Mouse (Mus musculus) liver, embryonic 11.5 days (tissue): ENCODE results near the gene Ralgapa2. TPM values are rescaled to one million over a fixed set of nuclear protein-coding genes. Genes with fewer than 3 reads are reported as not detected.

ENCODE experiments used
- ATAC-seq: fragments of 200-750 bp; cut with Nextera tagmentation; replicated peaks from 2 replicates; pipeline ENCODE4 v1.8.0; 2017; ENCODE audit warnings: moderate number of reproducible peaks, mild to moderate bottlenecking, moderate TSS enrichment, moderate library complexity; ENCODE audit not compliant: low FRiP score
- DNase-seq: peaks from one replicate; pipeline ENCODE4 v3.0.0-alpha.2; 2017; ENCODE audit warnings: low spot score
- H3K27ac ChIP-seq: fragments of 300-500 bp; sonication (generic); 2 replicates; pipeline ENCODE4 v1.5.1; 2014; ENCODE audit warnings: mild to moderate bottlenecking, low read depth, low read length, control low read depth
- H3K27me3 ChIP-seq: fragments of 300-500 bp; sonication (generic); replicated peaks from 2 replicates; pipeline ENCODE4 v1.6.1; 2014; ENCODE audit warnings: low read length, mixed read lengths; ENCODE audit not compliant: control insufficient read depth, insufficient read depth
- H3K36me3 ChIP-seq: fragments of 300-500 bp; sonication (generic); 2 replicates; pipeline ENCODE4 v1.6.1; 2014; ENCODE audit warnings: mild to moderate bottlenecking, low read length, moderate library complexity, mixed read lengths; ENCODE audit not compliant: control insufficient read depth, insufficient read depth
- H3K4me1 ChIP-seq: fragments of 300-500 bp; sonication (generic); replicated peaks from 2 replicates; pipeline ENCODE4 v1.6.1; 2014; ENCODE audit warnings: low read length, mixed read lengths; ENCODE audit not compliant: control insufficient read depth, insufficient read depth
- H3K4me2 ChIP-seq: fragments of 300-500 bp; sonication (generic); 2 replicates; pipeline ENCODE4 v1.6.1; 2014; ENCODE audit warnings: mild to moderate bottlenecking, control low read depth, moderate library complexity
- H3K4me3 ChIP-seq: fragments of 300-500 bp; sonication (generic); 2 replicates; pipeline ENCODE4 v1.5.1; 2014; ENCODE audit warnings: low read depth, low read length, control low read depth
- H3K9ac ChIP-seq: fragments of 300-500 bp; sonication (generic); 2 replicates; pipeline ENCODE4 v1.6.1; 2014; ENCODE audit warnings: low read depth, low read length, control low read depth
- H3K9me3 ChIP-seq: fragments of 300-500 bp; sonication (generic); 2 replicates; pipeline ENCODE4 v1.6.1; 2016; ENCODE audit warnings: low read length, inconsistent platforms, mixed read lengths; ENCODE audit not compliant: control insufficient read depth
- WGBS: fragments of 180-500 bp; shearing (Covaris S2); extraction: QIAGEN DNeasy Blood & Tissue Kit; methylation state at CpG from one replicate; pipeline ENCODE4 v1.1.7; 2014; 5-methylcytosine and 5-hydroxymethylcytosine counted together
- polyA plus RNA-seq: library from polyadenylated mRNA; unstranded; fragments of >200 nt; fragmentation: Nextera tagmentation; extraction: Ambion mirVana; gene quantifications from 2 replicates; pipeline ENCODE4 v1.2.1, GENCODE M21; 2014

The Ralgapa2 gene
- polyA plus RNA-seq, 1 experiment from 2014 or later = 13.0 TPM

- H3K9ac ChIP-seq = no peak overlapping the region
- H3K27ac ChIP-seq = no peak overlapping the region
- H3K4me2 ChIP-seq = no peak overlapping the region
- H3K27me3 ChIP-seq = no peaks in the 10 kb centered on the region
- no peak overlapping the region for H3K4me3 ChIP-seq
- 67% methylated on average over 1 of the region's 1 CpGs for WGBS
- H3K9me3 ChIP-seq = peaks cover 4% of the 10 kb centered on the region
- no peaks in the 10 kb centered on the region; the same call in 1 of the 2 replicates for H3K4me1 ChIP-seq
- DNase-seq (no peak), ATAC-seq (no peak)
- no peaks in the 10 kb centered on the region for H3K36me3 ChIP-seq
Measured at GRCm38 (mm10) chr2:146544155-146544814, 32.1 kb upstream of the Ralgapa2 start.

GRCm38 (mm10) chr2:146533118-146533949, 21.2 kb upstream of the Ralgapa2 start:
- DNase-seq (no peak), ATAC-seq (peak; percentile 72; the same call in 1 of the 2 replicates)
- Histone ChIP-seq H3K9ac (no peak overlapping the region), H3K9me3 (no peaks in the 10 kb centered on the region), H3K4me2 (no peak overlapping the region), H3K4me1 (peaks cover 6% of the 10 kb centered on the region), H3K36me3 (no peaks in the 10 kb centered on the region), H3K4me3 (no peak overlapping the region), H3K27ac (no peak overlapping the region), H3K27me3 (no peaks in the 10 kb centered on the region)
- WGBS = 42% methylated on average over 8 of the region's 8 CpGs

- no peaks in the 10 kb centered on the region for H3K36me3 ChIP-seq
- no peak for ATAC-seq
- H3K9me3 ChIP-seq = no peaks in the 10 kb centered on the region
- H3K4me1 ChIP-seq = peaks cover 3% of the 10 kb centered on the region
- no peak overlapping the region for H3K27ac ChIP-seq
- H3K27me3 ChIP-seq = no peaks in the 10 kb centered on the region
- H3K4me2 ChIP-seq = no peak overlapping the region
- DNase-seq = no peak
- no peak overlapping the region for H3K4me3 ChIP-seq
- 87% methylated on average over 3 of the region's 3 CpGs for WGBS
- H3K9ac ChIP-seq = no peak overlapping the region
Measured at GRCm38 (mm10) chr2:146532493-146532892, 20.3 kb upstream of the Ralgapa2 start.

GRCm38 (mm10) chr2:146525483-146525882, 13.3 kb upstream of the Ralgapa2 start:
- no peak for ATAC-seq
- H3K9me3 ChIP-seq = no peaks in the 10 kb centered on the region
- H3K4me1 ChIP-seq = no peaks in the 10 kb centered on the region
- H3K27me3 ChIP-seq = no peaks in the 10 kb centered on the region
- H3K4me2 ChIP-seq = no peak overlapping the region
- H3K27ac ChIP-seq = no peak overlapping the region
- no peak overlapping the region for H3K9ac ChIP-seq
- no peak overlapping the region for H3K4me3 ChIP-seq
- DNase-seq = no peak
- H3K36me3 ChIP-seq = no peaks in the 10 kb centered on the region
- 55% methylated on average over 2 of the region's 2 CpGs for WGBS

DNA sequence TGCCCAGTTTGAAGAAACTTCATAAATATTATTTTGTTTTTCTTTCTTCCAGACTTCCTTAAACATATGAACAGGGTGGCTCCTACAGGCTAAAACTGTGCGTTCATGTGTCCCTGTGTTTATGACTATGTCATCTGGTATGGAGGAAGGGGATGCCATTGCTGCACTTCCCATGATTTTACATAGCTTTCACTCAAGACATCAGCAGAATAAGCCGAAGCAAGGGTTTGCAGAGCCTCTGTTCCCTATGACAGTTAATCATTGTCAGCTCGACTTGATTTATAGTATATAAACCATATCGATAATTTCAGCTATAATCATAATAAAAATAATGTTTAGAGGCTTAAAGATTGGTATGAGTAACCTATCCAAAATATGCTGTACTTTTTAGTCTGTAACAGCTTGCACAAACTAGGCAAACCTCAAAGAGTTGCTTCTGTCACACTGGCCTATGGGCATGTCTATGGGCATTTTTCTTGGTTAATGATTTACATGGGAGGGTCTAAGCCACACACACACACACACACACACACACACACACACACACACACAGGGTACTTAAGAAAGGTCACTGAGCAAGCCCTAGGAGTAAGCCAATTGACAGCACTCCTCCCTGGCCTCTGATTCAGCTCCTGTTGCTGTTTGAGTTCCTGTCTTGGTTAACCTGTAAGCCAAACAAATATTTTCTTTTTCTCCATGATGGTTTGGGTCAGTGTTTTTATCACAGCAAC, 12.7 kb upstream of the Ralgapa2 start:
- ATAC-seq = peak; percentile 78

DNA sequence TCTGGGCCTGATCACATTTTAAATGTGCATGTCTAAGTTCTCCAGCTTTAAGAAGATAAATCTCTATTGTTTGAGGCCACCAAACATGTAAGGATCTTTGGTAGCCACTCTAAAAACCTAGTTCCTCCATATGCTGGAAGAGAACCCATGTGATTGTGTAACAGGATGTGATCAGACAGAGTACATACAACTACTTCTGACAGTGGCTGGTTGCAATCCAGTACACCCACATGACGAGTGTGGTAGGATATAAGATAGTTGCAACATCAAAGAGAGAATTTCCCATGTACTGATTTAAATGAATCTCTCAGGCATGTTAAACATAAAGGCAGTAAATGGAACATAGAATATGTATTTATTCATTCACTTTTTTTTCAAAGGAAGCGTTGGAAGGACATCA, 4.8 kb upstream of the Ralgapa2 start:
- H3K4me1 ChIP-seq = no peaks in the 10 kb centered on the region
- no peaks in the 10 kb centered on the region for H3K36me3 ChIP-seq
- WGBS = 74% methylated on average over 2 of the region's 2 CpGs
- H3K9me3 ChIP-seq = no peaks in the 10 kb centered on the region
- H3K27me3 ChIP-seq = no peaks in the 10 kb centered on the region
- no peak overlapping the region for H3K9ac ChIP-seq
- DNase-seq (no peak), ATAC-seq (no peak)
- no peak overlapping the region for H3K4me2 ChIP-seq
- no peak overlapping the region for H3K4me3 ChIP-seq
- no peak overlapping the region for H3K27ac ChIP-seq

More for the DNA sequence above, 12.7 kb upstream of the Ralgapa2 start:
- H3K9ac ChIP-seq = no peak overlapping the region
- H3K27ac ChIP-seq = no peak overlapping the region
- H3K9me3 ChIP-seq = no peaks in the 10 kb centered on the region
- H3K4me3 ChIP-seq = no peak overlapping the region
- H3K27me3 ChIP-seq = no peaks in the 10 kb centered on the region
- WGBS = 71% methylated on average over 4 of the region's 4 CpGs
- H3K4me1 ChIP-seq = no peaks in the 10 kb centered on the region
- H3K4me2 ChIP-seq = no peak overlapping the region
- DNase-seq = no peak
- H3K36me3 ChIP-seq = no peaks in the 10 kb centered on the region

DNA sequence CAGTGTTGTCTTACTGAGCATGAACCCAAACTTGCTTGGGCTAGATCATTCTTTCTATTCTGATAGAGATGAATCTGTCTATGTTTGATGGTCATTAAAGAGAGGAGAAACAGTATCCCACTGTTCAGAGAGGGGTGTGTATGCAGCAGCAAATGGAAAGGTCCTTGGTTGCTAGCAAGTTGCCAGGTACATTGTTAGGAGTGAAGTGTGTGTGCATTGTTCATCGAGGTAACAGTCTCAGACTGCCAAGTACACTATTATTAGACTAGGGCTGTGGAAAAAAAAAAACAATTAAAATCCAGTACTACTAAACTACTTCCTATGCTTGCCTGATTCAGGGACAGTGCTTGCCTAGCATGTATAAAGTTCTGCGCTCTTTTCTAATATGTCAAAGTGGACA, 2.9 kb upstream of the Ralgapa2 start:
- Histone ChIP-seq H3K36me3 (no peaks in the 10 kb centered on the region), H3K9ac (no peak overlapping the region), H3K4me3 (no peak overlapping the region), H3K27ac (no peak overlapping the region), H3K4me2 (no peak overlapping the region), H3K27me3 (no peaks in the 10 kb centered on the region), H3K9me3 (no peaks in the 10 kb centered on the region), H3K4me1 (peaks cover 8% of the 10 kb centered on the region)
- no peak for DNase-seq
- WGBS = 83% methylated on average over 2 of the region's 2 CpGs
- no peak for ATAC-seq

GRCm38 (mm10) chr2:146512581-146512920, 407 bp upstream of the Ralgapa2 start:
- WGBS = 79% methylated on average over 2 of the region's 2 CpGs
- Histone ChIP-seq H3K9me3 (no peaks in the 10 kb centered on the region), H3K27ac (no peak overlapping the region), H3K27me3 (no peaks in the 10 kb centered on the region), H3K4me1 (peaks cover 8% of the 10 kb centered on the region), H3K4me3 (no peak overlapping the region), H3K9ac (no peak overlapping the region), H3K4me2 (peak overlapping the region; percentile 49), H3K36me3 (no peaks in the 10 kb centered on the region)
- no peak for DNase-seq
- no peak for ATAC-seq
